In the genomic region with DNA sequence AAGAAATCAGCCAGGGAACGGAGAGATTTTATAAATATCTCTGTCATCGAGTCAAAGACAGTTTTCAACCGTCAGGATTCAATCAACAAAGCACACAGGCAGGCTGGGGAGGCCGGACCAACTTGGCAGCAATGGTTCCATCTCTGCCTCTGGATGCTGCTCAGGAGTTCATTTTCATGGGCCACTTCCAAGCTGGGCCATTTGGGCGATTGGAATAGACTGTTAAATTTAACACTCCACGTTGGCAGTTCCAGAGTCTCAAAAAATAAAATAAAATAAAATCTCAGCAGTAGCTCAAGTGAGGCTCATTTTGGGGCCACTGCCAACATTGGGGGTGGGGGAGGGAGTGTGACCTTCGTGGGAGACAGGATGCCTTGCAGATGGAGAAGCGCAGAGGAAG, we compare ENCODE assay signal across 27 mouse cellular contexts.
A peak's percentile ranks its signal among the peaks of the same experiment; 100 is the strongest.
DNase-seq lines count a peak whose midpoint lies in the region; ATAC-seq and TF ChIP-seq lines count a peak whose summit lies in the region.
"Had no signal": no experiment of that assay in that cellular context is flagged by ENCODE, and none has a peak within 500 bp of the region (broad histone marks: within the 10 kb centered on the region; RNA-seq: fewer than 3 reads in every experiment).

No protein-coding gene starts in this region.

- H3K9ac ChIP-seq in intestine, embryonic 15.5 days, result no peak overlapping the region
- H3K9ac ChIP-seq: heart, embryonic 12.5 days; limb, embryonic 13.5 days; liver, embryonic 12.5 days had no signal

- TF ChIP-seq POLR2A in cortical plate, adult 2 months (IDR thresholded peaks at IDR 0.05; ENCODE audit: extremely low read depth, insufficient read depth, low read length), result no peak

- H3K4me3 ChIP-seq in cortical plate, adult 2 months (ENCODE audit: insufficient read depth, low read length), result no peak overlapping the region
- H3K4me3 ChIP-seq in intestine, embryonic 15.5 days (replicated peaks), result no peak overlapping the region
- H3K4me3 ChIP-seq: heart, embryonic 12.5 days; limb, embryonic 13.5 days; liver, embryonic 12.5 days had no signal

- DNase-seq in layer of hippocampus, adult 18-20 months (ENCODE audit: low spot score in 2 of 2), result peak; percentile 35 to 58
- DNase-seq in layer of hippocampus, adult 9-11 months, result no peak
- DNase-seq in left cerebral cortex, postnatal 14 days (ENCODE audit: low spot score in 2 of 2), result peak; percentile 46 to 52
- DNase-seq in left cerebral cortex, adult 11 months (ENCODE audit: low spot score), result no peak
- peak; percentile 69 for DNase-seq in brain, adult 2 months (ENCODE audit: low read depth, low spot score)
- DNase-seq: adrenal gland, postnatal 36 days; B cell, adult 2 months; cerebellum, adult 18-20 months; cerebellum, postnatal 25 days; embryo, embryonic 11 days; gastrocnemius, postnatal 25 days; heart, adult 18-20 months; heart, postnatal 10 days; kidney, postnatal 25 days; lung, adult 18-20 months; lung, postnatal 10 days; spleen, adult 18-20 months had no signal

- no peaks in the 10 kb centered on the region for H3K9me3 ChIP-seq in intestine, embryonic 15.5 days
- H3K9me3 ChIP-seq: heart, embryonic 12.5 days; limb, embryonic 13.5 days; liver, embryonic 12.5 days had no signal

- H3K4me1 ChIP-seq in cortical plate, adult 2 months (ENCODE audit: control insufficient read depth, insufficient read depth, low read length), result peaks cover 20% of the 10 kb centered on the region
- H3K4me1 ChIP-seq in intestine, embryonic 15.5 days (replicated peaks), result no peaks in the 10 kb centered on the region
- H3K4me1 ChIP-seq: heart, embryonic 12.5 days; limb, embryonic 13.5 days; liver, embryonic 12.5 days had no signal

- no peaks in the 10 kb centered on the region for H3K36me3 ChIP-seq in intestine, embryonic 15.5 days
- H3K36me3 ChIP-seq: G1E; heart, embryonic 12.5 days; limb, embryonic 13.5 days; liver, embryonic 12.5 days had no signal

- intact Hi-C loops in left cerebral cortex, postnatal 14 days (cut with DNase I), result loop anchor here (2.0 kb wide), 1 partner anchor 137 kb away; a partner anchor contains a TSS

- TF ChIP-seq CTCF in cortical plate, adult 2 months (IDR thresholded peaks at IDR 0.05; ENCODE audit: extremely low read depth, insufficient read depth, low read length), result no peak

- no peak for ATAC-seq in intestine, embryonic 15.5 days
- ATAC-seq: hindbrain, postnatal 0 days; liver, embryonic 12.5 days; Patski had no signal

- H3K27ac ChIP-seq in cortical plate, adult 2 months (ENCODE audit: insufficient read depth, low read length), result peak overlapping the region; percentile 38
- H3K27ac ChIP-seq in intestine, embryonic 15.5 days, result no peak overlapping the region
- H3K27ac ChIP-seq: hindbrain, postnatal 0 days; limb, embryonic 13.5 days; liver, embryonic 12.5 days had no signal

- no peaks in the 10 kb centered on the region for H3K27me3 ChIP-seq in intestine, embryonic 15.5 days (replicated peaks)
- H3K27me3 ChIP-seq: CH12.LX; liver, embryonic 12.5 days; Patski had no signal

- no peak overlapping the region for H3K4me2 ChIP-seq in intestine, embryonic 15.5 days (replicated peaks)
- H3K4me2 ChIP-seq: heart, embryonic 12.5 days; limb, embryonic 13.5 days; liver, embryonic 12.5 days; midbrain, embryonic 11.5 days had no signal

- 77% methylated on average over 8 of the region's 8 CpGs for WGBS in intestine, embryonic 15.5 days

Comparison
In these comparisons a context has a peak if more than half of its experiments do, and no peak if none do; other contexts are left out.
1. DNase-seq: peak in layer of hippocampus, adult 18-20 months (2 of 2), left cerebral cortex, postnatal 14 days (2 of 2) and brain, adult 2 months (single experiment); none in layer of hippocampus, adult 9-11 months (single experiment) and left cerebral cortex, adult 11 months (single experiment).